Mouse (Mus musculus) C2C12 (cell line): ENCODE measurements around the gene Car14.

Experiments
- CTCF ChIP-seq: IDR thresholded peaks from one replicate; pipeline ENCODE4 v1.5.1; 2011; ENCODE audit not compliant: control insufficient read depth, insufficient read depth, insufficient read length
- MYOG ChIP-seq: IDR thresholded peaks from one replicate; pipeline ENCODE4 v1.6.1; 2011; ENCODE audit not compliant: control insufficient read depth, insufficient read length; ENCODE audit errors: extremely low read depth

DNA sequence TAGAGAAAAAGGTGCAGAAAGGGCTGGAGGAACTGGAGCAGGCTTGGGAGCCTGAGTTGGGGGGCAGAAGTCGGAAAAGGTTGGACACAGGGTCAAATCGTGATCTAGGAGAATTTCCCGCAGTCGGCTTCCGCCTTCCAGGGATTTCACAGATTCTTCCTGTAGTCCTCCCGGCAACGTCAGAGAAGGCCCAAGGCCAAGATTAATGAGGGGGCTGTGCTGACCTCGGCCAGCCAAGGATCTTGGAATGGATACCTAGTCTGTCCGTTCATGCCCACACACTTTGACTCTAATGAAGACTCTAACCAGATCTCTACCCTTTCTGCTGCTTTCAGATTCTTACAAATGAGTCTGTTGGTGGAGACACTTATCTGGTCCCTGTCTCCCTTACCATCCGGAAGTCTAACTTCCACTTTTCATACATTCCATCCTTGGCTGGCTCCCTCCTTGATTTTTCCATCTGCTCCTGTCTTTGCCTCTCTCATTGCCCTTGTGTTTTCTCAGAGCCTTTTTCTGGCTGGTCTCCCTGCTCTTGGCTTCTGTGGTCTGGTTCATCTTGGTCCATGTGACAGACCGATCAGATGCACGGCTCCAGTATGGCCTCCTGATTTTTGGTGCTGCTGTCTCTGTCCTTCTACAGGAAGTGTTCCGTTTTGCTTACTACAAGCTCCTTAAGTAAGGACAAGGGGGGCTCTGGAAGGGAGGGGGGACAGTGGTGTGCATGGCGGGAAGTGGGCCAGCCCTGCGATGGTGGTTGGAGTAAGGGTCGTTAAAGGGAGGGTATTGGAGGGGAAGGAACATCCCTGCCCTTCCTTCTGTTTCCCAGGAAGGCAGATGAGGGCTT is 10.0 kb downstream of the Car14 start:
- TF ChIP-seq CTCF (no peak), MYOG (no peak)
